In the genomic region with DNA sequence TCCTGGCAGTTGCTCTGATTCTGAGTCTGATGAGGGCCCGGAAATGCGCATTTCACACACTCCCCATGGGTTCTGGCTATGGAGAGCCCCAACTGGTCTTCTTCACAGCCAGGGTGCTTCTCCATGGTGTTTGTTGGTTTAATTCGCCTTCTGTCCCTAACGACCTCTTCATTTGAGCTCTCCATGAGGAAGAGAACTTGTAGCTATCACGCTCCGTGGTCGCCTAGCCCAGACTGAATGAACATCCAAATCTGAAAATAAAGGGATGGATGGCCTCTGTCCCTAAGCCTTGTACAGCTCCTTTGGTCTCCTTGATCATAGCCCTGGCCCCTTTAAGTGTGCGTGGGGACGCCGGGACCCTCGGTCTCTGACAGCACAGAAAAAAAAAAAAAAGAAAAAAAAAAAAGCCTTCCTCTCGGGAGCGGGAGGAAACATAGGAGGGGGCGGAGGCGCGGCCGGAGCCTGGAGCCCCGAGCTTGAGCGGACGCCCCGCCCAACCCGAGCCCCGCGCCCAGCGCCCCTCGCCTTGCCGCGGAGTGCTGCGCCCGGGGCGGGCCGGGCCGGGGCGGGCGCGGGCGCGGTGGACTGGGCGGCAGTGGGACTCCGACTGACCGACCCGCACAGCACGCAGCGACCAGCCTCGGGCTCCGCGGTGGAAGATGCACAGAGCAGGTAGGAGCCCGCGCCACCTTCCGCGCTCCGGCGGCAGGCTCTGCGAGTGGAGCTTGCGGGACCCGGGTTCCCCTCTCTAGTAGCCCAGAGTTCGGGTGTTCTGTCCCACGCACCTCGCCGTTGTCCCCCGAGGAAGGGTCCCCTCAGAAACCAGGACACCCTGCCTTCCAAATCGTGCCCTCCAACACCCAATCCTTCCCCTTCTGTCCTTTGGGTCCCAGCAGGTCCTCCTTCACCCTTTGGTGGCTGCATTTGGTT, we compare ENCODE assay signal across 8 mouse cellular contexts. TPM values are rescaled to one million over a fixed set of nuclear protein-coding genes. Genes with fewer than 3 reads are reported as not detected.
DNase-seq lines count a peak whose midpoint lies in the region; ATAC-seq and TF ChIP-seq lines count a peak whose summit lies in the region.

Fgd5 (plus strand) TSS at position 508 of the 930 bp plus-strand sequence.

- WGBS in cerebellum, adult 2 months: 2% methylated on average over 51 of the region's 62 CpGs
- WGBS in intestine, embryonic 16.5 days: 2% methylated on average over 52 of the region's 62 CpGs
- WGBS in lung, embryonic 14.5 days: 2% methylated on average over 41 of the region's 62 CpGs
- 1% methylated on average over 37 of the region's 62 CpGs for WGBS in stomach, embryonic 14.5 days

- DNase-seq in cerebellum, adult 2 months: peak in 1 of 2 experiments; percentile 13
- no peak for DNase-seq in cerebellum, adult 9-10 months
- DNase-seq in adrenal gland, postnatal 36 days: peak; percentile 35 to 63
- DNase-seq in gastrocnemius, postnatal 4 days (ENCODE audit: low spot score in 2 of 2): peak; percentile 36 to 57
- peak; percentile 81 for DNase-seq in lung, embryonic 14.5 days
- no peak for DNase-seq in thymus, postnatal 14 days

- TF ChIP-seq CTCF in cerebellum, adult 2 months (IDR thresholded peaks at IDR 0.05; ENCODE audit: borderline replicate concordance, insufficient read depth, low read depth, low read length): no peak
- no peak for TF ChIP-seq CTCF in lung, embryonic 14.5 days (IDR thresholded peaks at IDR 0.05; ENCODE audit: low read depth)

- peak; percentile 82 for ATAC-seq in intestine, embryonic 16.5 days
- peak; percentile 86 for ATAC-seq in lung, embryonic 14.5 days (ENCODE audit: insufficient read depth)
- peak; percentile 53; the same call in 1 of the 2 replicates for ATAC-seq in stomach, embryonic 14.5 days (ENCODE audit: insufficient number of reproducible peaks, insufficient read depth, low FRiP score, low read depth)

- H3K4me2 ChIP-seq in intestine, embryonic 16.5 days (ENCODE audit: low read depth, low read length): peak within 1 kb of the TSS; percentile 94
- peak within 1 kb of the TSS; percentile 88 for H3K4me2 ChIP-seq in lung, embryonic 14.5 days
- H3K4me2 ChIP-seq in stomach, embryonic 14.5 days (replicated peaks; ENCODE audit: low read depth, low read length): peak within 1 kb of the TSS; percentile 74

- no peaks in the 10 kb centered on the region for H3K9me3 ChIP-seq in intestine, embryonic 16.5 days (ENCODE audit: control insufficient read depth, low read length)
- no peaks in the 10 kb centered on the region for H3K9me3 ChIP-seq in lung, embryonic 14.5 days (ENCODE audit: low read depth, low read length)
- H3K9me3 ChIP-seq in stomach, embryonic 14.5 days (ENCODE audit: control insufficient read depth, low read depth, low read length): no peaks in the 10 kb centered on the region

- peak within 1 kb of the TSS; percentile 71 for H3K9ac ChIP-seq in intestine, embryonic 16.5 days (ENCODE audit: low read depth, low read length)
- H3K9ac ChIP-seq in lung, embryonic 14.5 days: peak within 1 kb of the TSS; percentile 62
- H3K9ac ChIP-seq in stomach, embryonic 14.5 days (replicated peaks; ENCODE audit: low read depth, low read length): peak within 1 kb of the TSS; percentile 31

- no peak within 1 kb of the TSS for H3K27ac ChIP-seq in cerebellum, adult 2 months (ENCODE audit: insufficient read depth, low read length)
- no peak within 1 kb of the TSS for H3K27ac ChIP-seq in intestine, embryonic 16.5 days (ENCODE audit: low read length)
- no peak within 1 kb of the TSS for H3K27ac ChIP-seq in lung, embryonic 14.5 days (ENCODE audit: low read depth)
- H3K27ac ChIP-seq in stomach, embryonic 14.5 days (ENCODE audit: low read length): no peak within 1 kb of the TSS

- peaks cover 13% of the 10 kb centered on the region for H3K4me1 ChIP-seq in cerebellum, adult 2 months (ENCODE audit: control insufficient read depth, insufficient read depth, low read length)
- H3K4me1 ChIP-seq in intestine, embryonic 16.5 days (ENCODE audit: control insufficient read depth, insufficient read depth, low read length): peaks cover 8% of the 10 kb centered on the region
- no peaks in the 10 kb centered on the region for H3K4me1 ChIP-seq in lung, embryonic 14.5 days (ENCODE audit: insufficient read depth)
- no peaks in the 10 kb centered on the region for H3K4me1 ChIP-seq in stomach, embryonic 14.5 days (ENCODE audit: control insufficient read depth, insufficient read depth, low read length)

- H3K4me3 ChIP-seq in cerebellum, adult 2 months (replicated peaks; ENCODE audit: insufficient read depth, low read depth, low read length): peak within 1 kb of the TSS; percentile 57
- H3K4me3 ChIP-seq in intestine, embryonic 16.5 days (ENCODE audit: low read length): peak within 1 kb of the TSS; percentile 56
- H3K4me3 ChIP-seq in lung, embryonic 14.5 days (ENCODE audit: low read depth, low read length): peak within 1 kb of the TSS; percentile 59
- H3K4me3 ChIP-seq in stomach, embryonic 14.5 days (ENCODE audit: low read depth, low read length): peak within 1 kb of the TSS; percentile 41

- TF ChIP-seq POLR2A in cerebellum, adult 2 months (IDR thresholded peaks at IDR 0.05; ENCODE audit: borderline replicate concordance, insufficient read depth, low read length): no peak

- no peaks in the 10 kb centered on the region; the same call in 1 of the 2 replicates for H3K27me3 ChIP-seq in cerebellum, adult 2 months (ENCODE audit: control insufficient read depth, insufficient read depth, low read length)
- peaks cover 34% of the 10 kb centered on the region for H3K27me3 ChIP-seq in intestine, embryonic 16.5 days (replicated peaks; ENCODE audit: control insufficient read depth, insufficient read depth, low read length)
- peaks cover 17% of the 10 kb centered on the region for H3K27me3 ChIP-seq in lung, embryonic 14.5 days (ENCODE audit: insufficient read depth, low read length)
- peaks cover 9% of the 10 kb centered on the region; the same call in 1 of the 2 replicates for H3K27me3 ChIP-seq in stomach, embryonic 14.5 days (ENCODE audit: control insufficient read depth, insufficient read depth, low read length)

- H3K36me3 ChIP-seq in intestine, embryonic 16.5 days (ENCODE audit: control insufficient read depth, insufficient read depth, low read length): no peaks in the 10 kb centered on the region
- no peaks in the 10 kb centered on the region for H3K36me3 ChIP-seq in lung, embryonic 14.5 days (ENCODE audit: insufficient read depth)
- no peaks in the 10 kb centered on the region for H3K36me3 ChIP-seq in stomach, embryonic 14.5 days (ENCODE audit: control insufficient read depth, insufficient read depth, low read length)

RNA-seq across cellular contexts. Expression of gene Fgd5, which starts in this region (rescaled TPM):
- polyA plus RNA-seq in cerebellum, adult 2 months (2012; rRNA removed): 4.5 and 4.9 TPM in 2 replicates
- 10 to 100 TPM; 11.4 to 21.4 TPM for total RNA-seq in adrenal gland, postnatal 36 days (2021)
- 10 to 100 TPM; 22.1 to 25.3 TPM for total RNA-seq in gastrocnemius, postnatal 4 days (2021)
- polyA plus RNA-seq in intestine, embryonic 16.5 days (2015; fragmentation: Nextera tagmentation; extraction: Ambion mirVana): 6.0 and 6.5 TPM in 2 replicates
- polyA plus RNA-seq in lung, embryonic 14.5 days (2014; fragmentation: Nextera tagmentation; extraction: Ambion mirVana): 15.6 and 16.9 TPM in 2 replicates
- 5.1 and 5.5 TPM in 2 replicates for polyA plus RNA-seq in stomach, embryonic 14.5 days (2014; fragmentation: Nextera tagmentation; extraction: Ambion mirVana)

Comparison
In these comparisons a context has a peak if more than half of its experiments do, and no peak if none do; other contexts are left out.
1. DNase-seq: peak in adrenal gland, postnatal 36 days (2 of 2), gastrocnemius, postnatal 4 days (2 of 2) and lung, embryonic 14.5 days (single experiment); none in cerebellum, adult 9-10 months (single experiment) and thymus, postnatal 14 days (single experiment).
2. Peak in every context shown above with its lines, with median percentiles within 50 percentile points of each other: H3K4me3 ChIP-seq, ATAC-seq, H3K4me2 ChIP-seq and H3K9ac ChIP-seq.